Mouse (Mus musculus) E14TG2a.4 (cell line): ENCODE data around the gene Cog4.

Experiments used
- CTCF ChIP-seq: conservative IDR thresholded peaks from 2 replicates; pipeline ENCODE4 v1.5.1; 2014; ENCODE audit warnings: low read length
- POU5F1 ChIP-seq: IDR thresholded peaks from 2 replicates; pipeline ENCODE4 v1.6.1; 2014; ENCODE audit warnings: low read length, borderline replicate concordance

- TF ChIP-seq CTCF: no peak
- TF ChIP-seq POU5F1: no peak
Measured at GRCm38 (mm10) chr8:110812349-110813080, 33.9 kb upstream of the Cog4 start.
